Mouse (Mus musculus): ENCODE results near the gene Abhd17b. TPM values are rescaled to one million over a fixed set of nuclear protein-coding genes. Genes with fewer than 3 reads are reported as not detected.

Abhd17b gene
- polyA plus RNA-seq, 1 experiment from 2014 or later = 41.4 TPM

GRCm38 (mm10) chr19:21660734-21661133 is 7.7 kb downstream of the Abhd17b start:
- WGBS = 81% methylated on average over 1 of the region's 1 CpGs
- Histone ChIP-seq H3K4me1 (0 out of 2 replicates have a peak, but pooled peaks cover 1% of the 10 kb centered on the region), H3K9ac (no peak overlapping the region), H3K27me3 (no peaks in the 10 kb centered on the region), H3K4me2 (replicated peaks) (no peak overlapping the region), H3K36me3 (no peaks in the 10 kb centered on the region), H3K9me3 (no peaks in the 10 kb centered on the region), H3K4me3 (no peak overlapping the region), H3K27ac (no peak overlapping the region)
- ATAC-seq (ENCODE audit: insufficient number of reproducible peaks, insufficient read depth, low FRiP score, low TSS enrichment) = no peak

DNA sequence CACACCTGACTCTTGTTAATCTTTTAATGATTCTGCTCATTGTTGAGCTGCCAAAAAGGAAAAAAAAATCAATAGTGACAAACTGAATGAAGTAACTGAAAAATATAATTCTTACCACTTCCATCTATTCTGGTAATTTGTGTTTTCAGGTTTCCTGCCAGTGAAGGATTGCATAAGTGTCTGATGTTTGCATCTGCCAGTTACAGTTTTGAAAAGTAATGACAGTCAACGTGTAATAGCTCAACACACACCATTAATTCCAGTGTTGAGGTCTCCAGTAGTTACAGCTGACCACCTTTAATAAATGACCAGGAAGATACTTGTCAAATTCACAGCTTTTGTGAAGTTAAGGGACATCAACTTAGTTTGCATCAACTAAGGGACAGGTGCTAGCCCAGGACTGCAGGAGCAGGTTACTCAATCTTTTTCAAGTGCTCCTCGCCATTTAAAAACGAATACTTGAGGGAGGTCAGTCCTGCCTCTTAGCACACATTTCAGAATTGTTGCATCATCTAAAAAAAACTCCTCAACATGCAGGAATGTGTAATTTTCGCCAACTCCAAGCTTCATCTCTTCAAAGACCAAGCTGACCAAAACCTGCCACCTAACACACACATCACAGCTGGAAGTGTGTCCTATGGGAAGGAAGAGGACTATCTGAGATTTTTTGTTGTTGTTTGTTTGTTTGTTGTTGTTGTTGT is 10.9 kb downstream of the Abhd17b start:
- 87% methylated on average over 4 of the region's 4 CpGs for WGBS
- Histone ChIP-seq H3K27me3 (no peaks in the 10 kb centered on the region), H3K9me3 (no peaks in the 10 kb centered on the region), H3K4me1 (no peaks in the 10 kb centered on the region), H3K4me3 (no peak overlapping the region), H3K9ac (no peak overlapping the region), H3K36me3 (no peaks in the 10 kb centered on the region), H3K27ac (no peak overlapping the region), H3K4me2 (replicated peaks) (no peak overlapping the region)
- ATAC-seq (ENCODE audit: insufficient number of reproducible peaks, insufficient read depth, low FRiP score, low TSS enrichment) = no peak

DNA sequence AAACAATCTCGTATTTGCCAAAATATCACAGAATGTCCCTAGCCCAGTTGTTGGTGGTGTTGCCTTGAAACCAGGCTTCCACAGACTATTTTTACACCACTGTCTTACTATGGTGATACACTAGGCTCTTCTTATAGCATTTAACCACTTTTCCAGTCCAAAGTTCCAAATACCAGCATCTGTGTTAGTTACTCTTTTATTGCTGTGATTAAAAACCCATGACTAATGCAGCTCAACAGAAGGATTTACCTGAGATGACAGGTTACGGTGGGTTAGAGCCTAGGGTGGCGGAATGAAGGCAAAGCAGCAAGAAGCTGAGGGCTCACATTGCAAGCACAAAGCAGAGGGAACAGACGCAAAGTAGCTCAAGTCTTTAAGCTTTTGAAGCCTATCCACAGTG is 16.7 kb downstream of the Abhd17b start:
- Histone ChIP-seq H3K9me3 (no peaks in the 10 kb centered on the region), H3K9ac (no peak overlapping the region), H3K36me3 (no peaks in the 10 kb centered on the region), H3K4me3 (no peak overlapping the region), H3K27ac (no peak overlapping the region), H3K4me2 (replicated peaks) (no peak overlapping the region), H3K4me1 (no peaks in the 10 kb centered on the region), H3K27me3 (no peaks in the 10 kb centered on the region)
- no peak for ATAC-seq (ENCODE audit: insufficient number of reproducible peaks, insufficient read depth, low FRiP score, low TSS enrichment)
- WGBS = 87% methylated on average over 4 of the region's 4 CpGs

DNA sequence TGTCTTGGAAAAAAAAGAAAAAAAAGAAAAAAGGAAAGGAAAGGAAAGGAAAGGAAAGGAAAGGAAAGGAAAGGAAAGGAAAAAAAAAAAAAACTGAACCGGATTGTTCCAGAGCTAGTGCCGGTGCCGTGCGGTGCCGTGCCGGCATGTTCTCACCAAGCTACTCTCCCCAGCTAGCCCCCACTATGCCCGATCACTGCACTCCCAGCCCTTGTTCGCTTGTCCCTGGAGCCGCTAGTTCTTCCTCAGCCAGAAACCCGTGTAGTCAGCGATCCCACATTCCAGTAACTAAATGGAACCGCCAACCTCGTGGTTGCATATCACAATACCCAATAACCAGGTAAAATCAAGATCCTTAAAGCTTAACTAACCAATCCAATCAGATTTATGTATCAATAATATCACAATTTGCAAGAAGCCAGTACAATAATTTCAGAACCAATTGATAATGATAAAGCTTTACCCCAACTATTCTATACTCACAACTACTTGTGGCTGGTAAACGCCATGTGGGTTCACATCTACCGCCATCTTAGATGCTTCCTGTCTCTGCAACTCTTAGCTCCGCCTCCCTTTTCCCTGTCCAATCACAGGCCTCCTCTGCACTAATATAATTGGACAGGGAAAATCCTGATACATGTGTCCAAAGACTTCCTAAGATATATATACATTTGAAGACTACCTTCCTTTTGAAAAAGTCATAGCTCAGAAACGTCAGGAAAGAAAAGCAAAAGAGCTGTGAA is 21.5 kb downstream of the Abhd17b start:
- Histone ChIP-seq H3K27me3 (no peaks in the 10 kb centered on the region), H3K36me3 (peaks cover 5% of the 10 kb centered on the region; the same call in 1 of the 2 replicates), H3K9ac (no peak overlapping the region), H3K4me1 (no peaks in the 10 kb centered on the region), H3K27ac (no peak overlapping the region), H3K4me2 (replicated peaks) (no peak overlapping the region), H3K9me3 (no peaks in the 10 kb centered on the region), H3K4me3 (no peak overlapping the region)
- no peak for ATAC-seq (ENCODE audit: insufficient number of reproducible peaks, insufficient read depth, low FRiP score, low TSS enrichment)
- WGBS = 97% methylated on average over 17 of the region's 17 CpGs

DNA sequence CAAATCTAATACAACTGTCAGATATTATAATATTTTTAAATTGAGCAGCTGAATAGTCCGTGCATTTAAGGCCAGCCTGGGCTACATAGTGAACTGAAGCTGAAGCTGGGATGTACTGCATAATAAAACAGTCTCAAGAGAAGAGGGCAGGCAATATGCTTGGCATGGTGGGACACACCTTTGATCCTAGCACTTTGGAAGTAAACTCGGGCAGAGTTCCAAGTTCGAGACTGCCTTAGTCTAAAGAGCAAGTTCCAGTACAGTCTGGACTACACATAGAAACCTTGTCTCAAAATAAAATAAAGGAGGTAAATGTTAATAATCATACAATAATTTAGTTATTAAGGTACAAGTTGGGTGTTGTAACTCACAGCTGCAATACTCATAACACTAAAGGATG is 27.1 kb downstream of the Abhd17b start:
- Histone ChIP-seq H3K9ac (no peak overlapping the region), H3K4me3 (no peak overlapping the region), H3K9me3 (no peaks in the 10 kb centered on the region), H3K4me1 (no peaks in the 10 kb centered on the region), H3K27ac (no peak overlapping the region), H3K4me2 (replicated peaks) (no peak overlapping the region), H3K36me3 (peaks cover 20% of the 10 kb centered on the region), H3K27me3 (no peaks in the 10 kb centered on the region)
- ATAC-seq (ENCODE audit: insufficient number of reproducible peaks, insufficient read depth, low FRiP score, low TSS enrichment) = no peak
- 94% methylated on average over 3 of the region's 3 CpGs for WGBS

DNA sequence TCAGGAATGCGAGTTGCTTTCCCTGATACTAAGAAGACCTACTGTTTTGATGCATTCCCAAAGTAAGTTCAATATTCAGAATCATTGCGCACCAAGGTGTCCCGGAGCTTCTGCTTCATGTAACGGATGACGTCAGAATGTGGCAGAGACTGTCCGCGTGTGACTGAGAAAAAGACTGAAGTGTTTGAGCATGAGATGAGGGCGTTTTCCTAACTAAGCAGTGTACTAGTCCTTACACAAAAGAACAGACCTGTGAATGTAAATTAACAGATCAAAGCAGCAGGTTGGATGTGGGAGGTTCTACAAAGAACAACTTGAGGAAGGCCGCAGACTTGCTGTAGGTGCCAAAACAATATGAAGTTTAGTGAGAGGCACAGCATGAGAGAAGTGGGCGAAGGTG is 28.0 kb downstream of the Abhd17b start:
- H3K4me2 ChIP-seq (replicated peaks) = no peak overlapping the region
- H3K9ac ChIP-seq = no peak overlapping the region
- 96% methylated on average over 10 of the region's 10 CpGs for WGBS
- no peaks in the 10 kb centered on the region for H3K9me3 ChIP-seq
- no peaks in the 10 kb centered on the region for H3K4me1 ChIP-seq
- no peak overlapping the region for H3K27ac ChIP-seq
- no peak overlapping the region for H3K4me3 ChIP-seq
- no peaks in the 10 kb centered on the region for H3K27me3 ChIP-seq
- no peak for ATAC-seq (ENCODE audit: insufficient number of reproducible peaks, insufficient read depth, low FRiP score, low TSS enrichment)
- peaks cover 20% of the 10 kb centered on the region for H3K36me3 ChIP-seq

GRCm38 (mm10) chr19:21713260-21714031 is 60.5 kb downstream of the Abhd17b start:
- Histone ChIP-seq H3K9ac (no peak overlapping the region), H3K9me3 (no peaks in the 10 kb centered on the region), H3K27me3 (no peaks in the 10 kb centered on the region), H3K4me1 (no peaks in the 10 kb centered on the region), H3K36me3 (no peaks in the 10 kb centered on the region), H3K4me3 (no peak overlapping the region), H3K4me2 (replicated peaks) (no peak overlapping the region), H3K27ac (no peak overlapping the region)
- 75% methylated on average over 3 of the region's 3 CpGs for WGBS
- ATAC-seq (ENCODE audit: insufficient number of reproducible peaks, insufficient read depth, low FRiP score, low TSS enrichment) = 0 out of 2 replicates have a peak, but pooled peaks have one; percentile 35

DNA sequence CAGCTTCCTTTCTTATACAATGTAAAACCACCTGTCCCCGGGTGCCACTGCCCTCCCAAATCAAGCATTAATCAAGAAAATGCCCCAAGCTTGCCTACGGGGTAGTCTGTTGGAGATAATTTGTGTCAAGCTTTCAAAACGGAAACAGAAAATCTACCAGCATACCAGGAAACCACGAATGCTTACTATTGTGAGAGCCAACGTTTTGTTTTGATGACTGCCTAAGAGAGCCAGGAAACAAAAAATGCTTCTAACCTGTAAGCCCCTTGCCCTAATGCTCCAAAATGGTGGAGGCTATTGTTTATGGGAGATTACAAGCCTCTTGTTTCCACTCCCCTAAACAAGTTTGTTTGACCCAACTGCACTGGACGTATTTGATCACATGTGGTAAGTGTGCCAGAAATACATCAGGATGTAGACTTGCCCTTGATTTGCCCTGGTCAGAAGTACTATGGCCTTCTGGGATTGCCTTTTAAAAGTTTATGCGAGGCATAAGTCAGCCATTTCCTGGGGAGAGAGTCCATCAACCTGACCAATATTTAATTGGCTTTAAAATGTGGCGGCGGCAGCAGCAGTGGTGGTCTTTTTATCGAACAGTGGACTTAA is 61.4 kb downstream of the Abhd17b start:
- H3K4me1 ChIP-seq = no peaks in the 10 kb centered on the region

DNA sequence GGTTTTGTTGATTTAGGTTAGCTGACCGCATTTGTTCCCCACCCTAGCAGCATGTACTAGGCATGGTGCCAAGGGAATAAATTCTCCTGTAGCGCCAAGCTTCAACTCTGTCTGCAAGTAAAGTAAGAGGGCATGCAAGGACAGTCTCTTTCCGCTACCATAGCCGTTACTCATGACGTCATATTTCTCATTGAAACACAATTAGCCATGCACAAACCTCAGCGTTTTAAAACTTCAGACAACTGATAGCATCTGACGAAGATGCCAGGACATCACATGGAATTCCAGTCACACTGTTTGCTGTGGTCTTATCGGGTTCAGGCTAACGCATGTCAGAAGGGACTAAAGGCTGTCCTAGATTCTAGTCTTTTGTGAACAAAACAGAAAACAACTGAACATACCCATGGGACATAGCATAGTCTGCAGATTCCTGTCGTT is 62.0 kb downstream of the Abhd17b start:
- no peaks in the 10 kb centered on the region for H3K4me1 ChIP-seq
- H3K9ac ChIP-seq = no peak overlapping the region
- H3K9me3 ChIP-seq = no peaks in the 10 kb centered on the region
- no peaks in the 10 kb centered on the region for H3K36me3 ChIP-seq
- 70% methylated on average over 10 of the region's 10 CpGs for WGBS
- H3K4me2 ChIP-seq (replicated peaks) = no peak overlapping the region
- H3K27ac ChIP-seq = no peak overlapping the region
- no peaks in the 10 kb centered on the region for H3K27me3 ChIP-seq
- no peak for ATAC-seq (ENCODE audit: insufficient number of reproducible peaks, insufficient read depth, low FRiP score, low TSS enrichment)
- no peak overlapping the region for H3K4me3 ChIP-seq

More for the DNA sequence above, 61.4 kb downstream of the Abhd17b start:
- H3K27me3 ChIP-seq = no peaks in the 10 kb centered on the region
- H3K4me2 ChIP-seq (replicated peaks) = no peak overlapping the region
- ATAC-seq (ENCODE audit: insufficient number of reproducible peaks, insufficient read depth, low FRiP score, low TSS enrichment) = no peak
- whole genome bisulfite sequencing = 71% methylated on average over 10 of the region's 10 CpGs
- H3K27ac ChIP-seq = no peak overlapping the region
- no peak overlapping the region for H3K9ac ChIP-seq
- no peak overlapping the region for H3K4me3 ChIP-seq
- H3K36me3 ChIP-seq = no peaks in the 10 kb centered on the region
- no peaks in the 10 kb centered on the region for H3K9me3 ChIP-seq

DNA sequence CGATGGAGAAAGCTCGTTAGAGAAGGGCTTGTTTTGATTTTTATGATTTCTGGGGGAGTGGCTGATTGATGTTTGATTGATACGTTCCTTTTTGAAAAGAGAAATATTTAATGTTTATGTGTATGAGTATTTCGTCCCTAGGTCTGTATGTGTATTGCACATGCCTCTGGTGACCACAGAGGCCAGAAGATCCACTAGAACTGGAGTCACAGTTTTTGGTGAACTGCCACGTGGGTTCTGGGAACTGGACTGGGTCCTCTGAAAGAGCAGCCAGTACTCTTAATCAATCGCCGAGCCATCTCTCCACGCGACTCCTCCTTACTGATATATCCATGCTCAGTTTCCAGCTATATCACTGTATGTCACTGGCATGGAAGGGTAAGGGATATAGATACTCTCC is 62.5 kb downstream of the Abhd17b start:
- H3K27me3 ChIP-seq = no peaks in the 10 kb centered on the region
- no peak overlapping the region for H3K4me3 ChIP-seq
- no peaks in the 10 kb centered on the region for H3K4me1 ChIP-seq
- no peaks in the 10 kb centered on the region for H3K9me3 ChIP-seq
- H3K27ac ChIP-seq = no peak overlapping the region
- H3K9ac ChIP-seq = no peak overlapping the region
- no peak for ATAC-seq (ENCODE audit: insufficient number of reproducible peaks, insufficient read depth, low FRiP score, low TSS enrichment)
- no peak overlapping the region for H3K4me2 ChIP-seq (replicated peaks)
- WGBS = 86% methylated on average over 9 of the region's 9 CpGs
- H3K36me3 ChIP-seq = no peaks in the 10 kb centered on the region

DNA sequence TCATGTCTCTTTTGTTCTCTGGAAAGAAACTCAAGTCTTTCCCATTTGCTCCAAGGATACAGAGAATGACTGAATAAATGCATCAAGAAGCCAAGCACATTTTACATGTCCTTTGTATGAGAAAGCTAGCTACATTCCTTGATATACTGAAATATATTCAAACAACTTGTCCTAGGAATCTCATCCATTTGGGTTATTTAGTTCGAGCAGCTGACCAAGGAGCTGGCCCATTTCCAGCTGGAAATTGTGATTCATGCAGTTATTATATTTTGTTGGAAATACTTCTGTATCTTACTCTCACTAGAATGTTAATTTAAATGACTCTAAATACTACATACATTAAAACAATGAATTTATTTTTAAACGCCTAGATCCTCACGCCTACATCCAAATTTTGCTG is 63.5 kb downstream of the Abhd17b start:
- no peak overlapping the region for H3K9ac ChIP-seq

More for the DNA sequence above, 63.5 kb downstream of the Abhd17b start:
- ATAC-seq (ENCODE audit: insufficient number of reproducible peaks, insufficient read depth, low FRiP score, low TSS enrichment) = no peak
- Histone ChIP-seq H3K27me3 (no peaks in the 10 kb centered on the region), H3K9me3 (no peaks in the 10 kb centered on the region), H3K4me2 (replicated peaks) (no peak overlapping the region), H3K4me1 (no peaks in the 10 kb centered on the region), H3K36me3 (no peaks in the 10 kb centered on the region), H3K4me3 (no peak overlapping the region), H3K27ac (no peak overlapping the region)
- 90% methylated on average over 3 of the region's 3 CpGs for WGBS

Data from embryonic facial prominence, embryonic 12.5 days (tissue).